Mouse (Mus musculus) urinary bladder, adult 18-20 months (tissue): ENCODE measurements around the gene Phc3.

Experiments
- DNase-seq, 2 experiments: peaks; one replicate each; pipeline ENCODE4 v3.0.0; 2022; ENCODE audit warnings: low spot score in 2 of 2, mixed read lengths in 2 of 2

The Phc3 gene

DNA sequence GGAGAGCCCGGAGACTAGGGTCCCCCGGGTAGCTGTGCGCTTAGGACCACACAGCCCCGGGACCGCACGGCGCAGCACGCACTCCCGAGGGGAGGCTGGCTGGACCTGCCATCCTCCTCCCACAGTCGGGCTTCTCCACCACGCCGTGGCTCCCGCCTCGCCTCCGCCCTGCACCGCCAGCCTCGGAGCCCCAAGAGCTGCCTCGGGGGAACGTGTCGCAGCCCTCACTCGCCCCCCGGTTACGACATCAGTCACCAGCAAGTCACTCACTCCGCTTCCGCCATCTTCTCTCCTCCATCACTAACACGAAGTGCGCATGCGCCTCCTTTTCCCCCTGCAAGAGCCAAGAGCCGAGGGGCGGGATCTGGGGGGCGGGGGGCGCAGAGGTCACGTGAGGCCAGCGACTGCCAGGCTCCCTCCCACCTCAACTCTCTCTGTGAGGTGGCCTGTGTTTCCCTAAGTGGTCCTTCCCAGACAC lies at the start of gene Phc3:
Gene Phc3 (minus strand): TSS at position 312 of the 478 bp plus-strand sequence.
- peak; percentile 82 for DNase-seq

DNA sequence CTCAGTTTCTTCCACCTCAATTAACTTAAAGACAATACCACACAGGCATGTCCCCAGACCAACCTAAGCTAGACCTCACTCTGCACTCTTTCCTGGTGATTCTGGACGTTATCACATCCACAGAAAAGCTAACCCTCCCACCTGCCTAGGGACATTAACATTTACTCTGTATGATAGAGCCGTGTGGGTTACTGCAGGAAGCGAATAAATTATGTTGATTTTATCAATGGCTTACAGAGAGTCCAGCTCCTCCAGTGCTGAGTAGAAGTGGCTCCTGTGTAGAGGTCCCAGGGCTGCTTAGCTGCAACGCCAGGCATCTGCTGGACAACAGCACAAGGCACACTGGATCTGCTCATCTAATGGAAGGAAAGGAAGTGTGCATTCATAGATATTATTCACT lies 48.4 kb upstream of the Phc3 start:
- DNase-seq: no peak

DNA sequence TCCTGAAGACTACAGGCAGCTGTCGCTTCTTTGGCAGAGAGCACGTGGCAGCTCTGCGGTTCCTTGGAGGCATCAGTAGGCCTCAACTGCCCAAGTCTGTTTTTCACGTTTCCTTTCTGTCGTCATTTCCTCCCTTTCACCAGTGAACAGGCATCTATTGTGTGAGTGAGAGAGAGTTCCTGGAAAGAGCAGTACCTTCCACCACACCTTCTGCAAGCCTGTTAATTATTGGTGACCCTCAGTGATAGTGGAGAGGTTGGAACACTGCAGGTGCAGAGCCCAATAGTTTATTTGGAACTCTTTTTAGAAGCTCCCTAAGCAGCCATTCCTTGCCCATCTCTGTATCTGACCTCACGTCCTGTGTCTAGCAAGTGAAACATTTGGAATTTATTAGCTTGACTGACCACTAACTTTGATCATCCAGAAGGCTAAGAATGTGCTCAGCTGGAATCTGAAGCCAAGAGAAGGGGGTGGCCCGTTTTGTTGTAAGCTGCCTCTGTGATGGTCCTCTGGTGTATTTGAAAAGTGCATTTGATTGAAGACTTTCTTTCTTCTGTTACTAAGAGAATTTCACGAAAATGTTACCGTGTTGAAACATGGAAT lies 47.5 kb upstream of the Phc3 start:
- no peak for DNase-seq

DNA sequence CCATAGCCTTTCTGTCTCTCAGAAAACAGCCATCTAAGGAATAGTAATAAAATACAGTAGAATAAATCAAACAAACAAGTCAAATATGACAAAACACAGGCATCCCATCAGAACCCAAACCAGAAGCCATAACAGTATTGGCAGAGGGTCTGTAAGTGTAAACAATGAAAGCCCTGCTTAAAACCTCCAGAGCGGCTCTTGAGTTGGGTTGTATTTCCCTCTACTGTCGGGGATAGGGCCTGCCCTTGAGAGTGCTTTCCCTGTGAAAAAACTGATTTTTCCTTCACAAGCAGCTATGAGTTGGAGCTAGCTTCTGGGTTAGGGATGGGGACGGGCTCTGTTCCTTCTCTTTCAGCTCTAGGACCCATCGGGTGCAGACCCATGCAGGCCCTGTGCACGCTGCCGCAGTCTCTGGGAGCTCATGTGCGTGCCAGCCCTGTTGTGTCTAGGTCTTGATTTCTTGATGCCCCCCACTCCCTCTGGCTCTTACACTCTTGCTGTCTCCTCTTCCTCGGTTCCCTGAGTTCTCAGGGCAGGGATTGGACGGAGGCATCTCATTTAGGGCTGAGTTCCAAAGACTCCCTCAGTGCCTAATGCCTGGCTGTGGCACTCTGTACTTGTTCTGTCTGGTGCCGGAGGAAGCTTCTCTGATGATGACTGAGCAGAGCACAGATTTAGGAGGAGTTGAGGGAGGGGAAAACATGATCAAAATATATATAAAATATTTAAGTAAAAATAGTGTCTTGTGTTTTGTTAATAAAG lies 46.6 kb upstream of the Phc3 start:
- DNase-seq: no peak

DNA sequence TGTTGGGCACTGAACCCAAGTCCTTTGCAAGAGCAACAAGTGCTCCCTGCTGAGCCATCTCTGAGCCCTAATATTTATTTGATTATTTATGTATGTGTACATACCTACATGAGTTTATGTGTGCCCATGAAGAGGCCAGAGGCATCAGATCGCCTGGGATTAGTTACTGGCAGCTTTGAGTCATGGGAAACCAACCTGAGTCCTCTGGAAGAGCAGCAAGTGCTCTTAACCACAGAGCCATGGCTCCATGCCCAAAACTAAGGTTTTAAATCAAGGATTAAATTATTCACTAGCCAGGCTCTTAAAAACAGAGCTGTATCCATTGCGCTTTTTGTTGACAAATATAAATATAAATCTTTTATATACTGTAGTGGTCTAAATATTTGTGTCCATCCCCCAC lies 45.2 kb upstream of the Phc3 start:
- DNase-seq: no peak

DNA sequence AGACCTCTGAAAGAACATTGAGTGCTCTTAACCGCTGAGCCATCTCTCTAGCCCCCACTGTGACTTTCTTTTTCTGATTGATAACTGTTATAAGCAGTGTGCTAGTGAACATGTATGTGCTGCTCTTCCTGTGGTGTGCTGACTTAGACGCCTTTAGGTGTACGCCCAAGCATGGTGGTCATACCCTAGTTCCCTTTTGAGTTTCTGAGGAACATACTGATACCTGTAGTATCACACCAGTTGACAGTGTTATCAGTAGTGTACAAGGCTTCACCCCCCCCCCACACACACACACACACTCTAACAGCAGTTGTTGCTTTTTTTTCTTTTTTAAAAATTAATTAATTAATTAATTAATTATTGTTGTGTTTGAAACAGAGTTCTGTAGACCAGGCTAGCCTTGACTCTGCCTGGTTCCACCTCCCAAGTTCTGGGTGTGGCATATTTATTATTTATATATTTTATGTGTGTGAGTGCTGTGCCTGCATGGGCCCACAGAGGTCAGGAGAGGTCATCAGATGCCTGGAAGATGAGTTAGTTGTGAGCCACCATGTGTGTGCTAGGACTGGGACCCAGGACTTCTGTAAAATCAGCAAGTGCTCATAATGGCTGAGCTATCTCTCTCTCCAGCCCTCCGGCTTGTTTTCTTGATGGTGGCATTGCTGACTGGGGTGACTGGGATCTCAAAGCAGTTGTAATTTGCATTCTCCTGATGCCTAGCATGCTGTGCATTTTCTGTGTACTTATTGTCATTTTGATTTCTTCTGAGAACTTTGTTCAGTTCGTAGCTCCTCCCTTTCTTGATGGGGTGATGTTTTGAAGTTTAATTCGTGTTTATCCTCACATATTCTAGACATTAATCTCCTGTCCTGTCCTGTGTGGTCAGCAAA lies 35.4 kb upstream of the Phc3 start:
- DNase-seq: no peak

DNA sequence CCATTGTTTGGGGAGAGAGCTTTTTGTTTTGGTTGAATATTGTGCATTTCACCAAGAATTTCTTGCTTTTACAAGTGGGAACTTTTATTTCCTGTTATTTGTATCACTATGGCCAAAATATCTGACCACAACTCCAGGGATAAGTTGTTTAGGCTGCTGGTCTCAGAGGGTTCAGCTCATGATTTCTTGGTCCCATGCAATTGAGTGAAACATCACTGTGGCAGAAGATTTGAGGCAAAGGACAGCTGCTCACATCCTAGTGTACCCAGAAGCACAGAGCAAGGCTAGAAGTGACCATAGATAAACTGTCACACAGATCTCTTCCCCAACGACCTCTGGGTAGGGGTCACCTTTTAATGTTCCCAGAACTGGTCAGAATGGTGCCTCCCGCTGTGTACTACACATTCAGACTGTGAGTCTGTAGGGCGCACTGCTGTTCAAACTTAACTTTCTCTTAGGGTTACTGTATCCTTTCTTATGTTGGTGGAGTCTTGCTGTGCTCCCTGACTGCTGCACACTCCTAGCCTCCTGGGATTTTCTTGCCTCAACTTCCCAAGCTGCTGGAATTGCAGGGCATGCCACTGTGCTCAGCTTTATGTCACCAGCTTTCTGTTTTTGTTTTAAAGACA lies 31.9 kb upstream of the Phc3 start:
- no peak for DNase-seq

DNA sequence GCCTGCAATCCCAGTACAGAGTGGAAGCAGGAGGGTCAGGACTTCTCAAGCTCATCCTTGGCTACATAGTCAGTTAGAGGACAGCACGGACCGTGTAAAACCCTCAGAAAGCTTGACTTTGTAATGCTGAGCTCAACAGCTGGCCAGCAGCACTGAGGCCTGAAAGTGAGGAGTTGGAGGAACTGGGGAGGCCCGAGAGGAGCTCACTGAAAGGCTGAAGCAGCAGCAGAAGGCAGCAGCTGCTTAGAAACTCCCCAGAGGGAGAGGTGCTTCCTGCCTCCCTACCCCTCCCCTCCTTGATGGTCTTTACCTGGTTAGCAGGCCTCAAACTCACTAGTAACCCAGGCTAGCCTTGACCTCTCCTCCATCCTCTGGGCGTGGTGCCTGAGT lies 30.8 kb upstream of the Phc3 start:
- DNase-seq: no peak

DNA sequence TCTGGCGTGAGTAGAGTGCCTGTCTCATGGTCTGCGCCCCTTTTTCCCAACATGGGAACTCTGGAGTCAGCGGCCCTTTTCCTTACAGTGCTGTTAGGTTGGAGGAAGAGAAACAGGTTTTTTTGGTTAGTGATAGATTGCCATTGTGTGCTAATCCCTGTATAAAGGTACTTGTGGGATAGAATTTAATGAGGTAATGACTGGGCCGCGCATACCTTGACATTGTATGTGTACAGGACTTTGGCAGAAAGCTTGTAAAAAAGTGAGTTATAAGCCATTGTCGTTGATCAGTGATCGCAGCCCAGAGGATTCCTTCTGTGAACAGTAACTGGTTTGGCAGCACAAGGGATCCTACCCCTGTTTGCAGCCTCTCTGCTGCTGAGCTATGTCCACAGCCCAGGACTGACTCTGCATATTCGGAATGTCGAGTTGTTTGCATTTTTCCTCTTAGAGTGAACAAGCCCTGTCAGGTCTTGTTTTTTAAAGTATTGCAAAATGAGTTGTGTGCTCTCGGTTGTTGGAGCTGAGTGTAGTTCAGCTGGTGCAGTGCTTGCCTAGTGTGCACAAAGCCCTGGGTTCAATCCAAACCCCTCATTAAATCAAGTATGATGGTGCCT lies 30.3 kb upstream of the Phc3 start:
- peak; percentile 33 to 65 for DNase-seq

DNA sequence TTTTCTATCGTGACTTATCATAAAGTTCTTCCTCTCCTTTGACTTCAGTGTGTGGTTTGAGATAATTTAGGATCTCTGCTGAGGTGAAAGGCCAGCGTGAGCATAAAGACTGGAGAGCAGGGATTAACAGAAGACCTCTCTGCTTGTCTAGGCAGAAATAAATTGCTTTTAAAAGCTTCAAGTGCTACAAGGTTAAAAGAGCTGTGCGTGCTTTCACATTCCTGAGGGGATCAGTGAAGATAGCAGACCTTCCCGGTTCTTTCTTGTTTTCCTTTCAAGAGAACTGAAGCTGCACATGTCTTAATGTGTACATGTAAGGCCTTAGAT lies 27.4 kb upstream of the Phc3 start:
- no peak for DNase-seq

DNA sequence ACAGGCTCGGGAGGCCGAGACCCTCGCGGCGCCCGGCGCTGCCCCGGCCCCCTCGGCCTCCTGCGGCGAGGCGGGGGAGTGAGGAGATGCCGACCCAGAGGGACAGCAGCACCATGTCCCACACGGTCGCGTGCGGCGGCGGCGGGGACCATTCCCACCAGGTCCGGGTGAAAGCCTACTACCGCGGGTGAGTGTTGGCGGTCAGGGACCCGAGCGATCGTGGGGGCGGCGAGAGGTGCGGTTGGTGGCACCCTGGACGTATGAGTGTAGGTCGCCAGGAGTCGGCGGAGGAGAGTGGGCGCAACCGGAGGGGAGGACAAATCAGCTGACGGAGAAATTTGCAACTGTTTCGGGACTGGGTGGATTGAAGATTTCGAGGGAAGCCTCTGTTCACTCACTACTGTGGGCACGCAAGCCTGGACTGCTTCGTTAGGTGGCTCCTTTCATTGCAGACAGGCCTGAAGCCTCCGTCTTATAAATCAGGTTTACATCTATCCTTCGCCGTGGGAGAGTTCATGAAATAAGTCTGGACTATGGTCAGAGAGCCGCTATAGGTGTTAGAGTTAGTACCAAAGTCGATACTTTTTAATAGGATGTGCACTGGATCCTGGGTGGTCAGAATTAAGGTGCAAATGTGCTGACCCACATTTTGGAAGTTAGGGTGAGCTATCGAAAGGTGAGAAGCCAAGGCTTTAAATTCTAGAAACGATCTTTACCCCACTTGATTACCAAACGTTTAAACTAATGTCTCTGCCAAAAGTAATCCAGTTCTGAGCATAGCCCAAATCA lies 26.9 kb upstream of the Phc3 start:
- DNase-seq: no peak

DNA sequence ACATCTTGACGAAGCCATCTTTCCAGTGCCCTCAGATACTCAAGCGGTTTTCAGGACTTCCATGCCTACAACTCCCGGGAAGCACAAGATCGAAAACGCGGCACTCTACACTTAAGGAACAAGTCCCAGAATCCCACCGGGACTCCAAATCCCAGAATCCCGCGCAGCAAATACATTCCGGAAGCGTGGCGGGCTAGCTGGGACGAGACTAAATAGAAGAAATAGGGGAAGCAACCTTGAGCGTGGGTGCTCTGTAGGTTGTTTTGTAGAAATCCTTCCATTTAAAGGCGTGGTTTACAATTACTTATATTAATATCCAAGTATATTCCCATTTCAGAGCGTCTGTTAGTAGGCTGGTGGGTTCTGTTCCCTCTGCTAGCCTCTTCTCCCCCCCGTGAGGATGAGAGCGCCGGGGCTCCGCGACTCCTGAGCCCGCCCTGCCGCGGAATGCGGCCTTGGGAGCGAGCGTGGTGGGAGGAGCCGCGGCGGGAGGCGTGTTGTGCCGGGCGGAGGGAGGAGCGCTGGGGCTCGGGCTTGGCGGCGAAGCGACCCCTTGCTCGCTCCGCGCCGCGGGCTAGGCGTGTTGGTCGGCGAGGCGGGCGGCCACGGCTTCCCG lies 26.2 kb upstream of the Phc3 start, which contains the start of gene Prkci:
Gene Prkci (plus strand): TSS at position 465 of the 616 bp plus-strand sequence.
- peak; percentile 91 to 93 for DNase-seq

DNA sequence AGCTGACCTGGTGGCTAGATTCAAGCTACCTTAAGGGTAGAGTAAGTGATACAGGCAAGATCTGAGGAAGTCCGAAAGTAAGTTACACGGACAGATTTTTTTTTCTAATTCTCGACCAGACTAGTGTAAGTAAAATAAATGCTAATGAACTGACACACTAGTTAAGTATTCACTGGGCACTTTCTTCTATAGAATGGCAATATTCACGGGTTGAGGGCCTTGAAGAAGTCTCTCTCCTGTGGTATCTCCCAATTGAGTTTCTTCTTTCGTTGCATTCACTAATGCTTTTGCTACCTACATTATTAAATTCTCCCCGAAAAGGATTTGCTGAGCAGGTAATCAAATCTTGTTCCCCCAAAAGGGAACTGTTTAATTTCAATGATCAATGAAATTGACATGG lies 25.6 kb upstream of the Phc3 start:
- DNase-seq: no peak

DNA sequence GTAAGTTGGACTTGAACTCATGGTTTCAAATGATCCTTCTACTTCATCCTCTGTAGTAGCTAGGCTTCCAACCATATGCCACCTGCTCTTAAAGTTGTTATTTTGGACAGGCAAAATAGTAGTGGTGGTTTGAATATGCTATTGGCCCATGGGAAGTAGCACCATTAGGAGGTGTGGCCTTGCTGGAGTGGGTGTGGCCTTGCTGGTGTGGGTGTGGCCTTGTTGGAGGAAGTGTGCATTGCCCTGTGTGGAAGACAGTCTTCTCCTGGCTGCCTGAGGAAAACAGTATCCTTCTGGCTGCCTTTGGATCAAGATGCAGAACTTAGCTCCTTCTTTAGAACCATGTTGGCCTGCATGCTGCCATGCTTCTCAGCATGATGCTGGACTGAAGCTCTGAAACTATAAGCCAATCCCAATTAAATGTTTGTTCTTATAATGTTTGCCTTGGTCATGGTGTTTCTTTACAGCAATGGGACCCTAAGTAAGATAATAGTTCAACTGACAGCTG lies 23.9 kb upstream of the Phc3 start:
- no peak for DNase-seq

DNA sequence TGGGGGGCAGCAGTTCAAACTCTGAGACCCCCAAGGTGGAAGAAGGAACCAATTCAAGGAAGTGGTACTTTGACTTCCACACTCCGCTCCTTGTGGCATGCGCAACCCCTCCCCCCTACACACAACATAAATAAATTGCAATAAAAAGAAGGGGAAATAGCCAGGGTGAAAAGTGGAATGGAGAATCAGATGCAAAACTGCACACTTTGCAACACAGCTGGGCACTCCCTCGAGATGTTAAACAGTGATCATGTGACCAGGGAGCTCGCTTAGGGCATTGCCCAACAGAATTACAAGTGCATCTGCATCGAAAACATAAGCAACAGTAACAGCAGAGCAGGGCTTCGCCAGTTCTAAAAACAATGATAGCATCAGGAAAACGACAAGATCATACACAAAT lies 22.9 kb upstream of the Phc3 start:
- DNase-seq: no peak

DNA sequence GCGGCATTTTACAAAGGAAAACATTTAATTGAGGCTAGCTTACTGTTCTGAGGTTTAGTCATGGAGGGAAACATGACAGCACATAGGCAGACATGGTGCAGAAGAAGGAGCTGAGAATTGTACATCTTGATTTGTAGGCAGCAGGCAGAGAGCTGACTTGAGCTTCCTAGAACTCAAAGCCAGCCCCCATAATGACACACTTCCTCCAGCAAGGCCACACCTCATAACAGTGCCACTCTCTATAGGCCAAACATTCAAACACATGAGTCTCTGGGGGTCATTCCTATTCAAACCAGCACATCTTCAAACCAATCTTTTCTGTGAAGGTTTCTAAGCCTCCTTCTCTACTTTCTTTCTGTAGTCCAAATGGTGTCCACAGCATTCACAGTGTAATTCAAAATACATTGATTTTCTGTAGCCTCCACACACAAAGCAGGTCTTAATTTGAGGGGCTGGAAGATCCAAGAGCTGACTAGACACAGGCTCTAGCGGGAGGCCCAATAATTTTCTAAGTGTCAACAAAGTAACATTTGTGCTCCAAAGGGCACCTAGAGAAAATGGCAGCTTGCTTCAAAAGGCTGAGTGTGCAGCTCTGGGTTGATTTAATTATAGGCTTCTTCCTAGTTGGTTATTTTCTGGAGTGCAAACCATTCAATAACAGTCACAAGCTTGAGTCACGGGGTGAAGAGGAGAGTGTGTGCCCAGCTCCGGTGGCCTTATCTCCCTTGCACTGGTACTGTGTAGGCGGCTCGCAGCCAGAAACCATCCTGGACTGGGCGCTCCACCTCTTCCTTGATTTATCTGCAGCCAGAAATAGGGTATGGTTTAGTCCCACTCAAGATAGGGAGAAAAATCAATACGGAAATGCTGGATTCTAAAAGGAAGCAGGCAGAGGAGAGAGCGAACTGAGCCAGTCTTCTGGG lies 18.4 kb upstream of the Phc3 start:
- DNase-seq: no peak

DNA sequence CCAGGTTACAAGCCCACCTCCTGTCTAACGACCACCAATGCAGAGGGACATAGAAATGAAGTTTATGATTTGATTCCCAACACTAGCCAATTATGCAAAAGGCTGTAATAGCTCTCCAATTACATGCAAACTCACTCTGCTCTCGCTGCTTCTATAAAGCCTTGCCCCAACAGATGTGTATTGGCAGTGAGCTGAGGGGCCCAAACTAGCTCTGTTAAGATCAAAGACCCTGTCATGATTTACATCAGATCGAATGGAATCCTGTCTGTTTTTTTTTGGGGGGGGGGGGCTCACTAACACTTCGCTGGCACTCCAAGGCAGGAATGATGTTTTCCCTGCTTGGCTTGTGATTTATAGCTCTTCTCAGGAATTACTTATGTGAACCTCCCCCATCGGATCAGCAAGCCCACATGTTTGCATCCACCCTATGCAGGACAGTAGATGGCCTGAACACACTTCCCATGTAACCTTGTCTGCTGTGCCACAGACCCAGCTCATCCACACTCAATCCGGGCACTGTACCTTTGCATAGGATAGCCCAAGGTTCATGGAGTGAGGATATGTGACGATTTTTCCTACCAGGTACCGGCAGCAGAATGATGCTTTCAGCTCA lies 13.8 kb upstream of the Phc3 start:
- no peak for DNase-seq

DNA sequence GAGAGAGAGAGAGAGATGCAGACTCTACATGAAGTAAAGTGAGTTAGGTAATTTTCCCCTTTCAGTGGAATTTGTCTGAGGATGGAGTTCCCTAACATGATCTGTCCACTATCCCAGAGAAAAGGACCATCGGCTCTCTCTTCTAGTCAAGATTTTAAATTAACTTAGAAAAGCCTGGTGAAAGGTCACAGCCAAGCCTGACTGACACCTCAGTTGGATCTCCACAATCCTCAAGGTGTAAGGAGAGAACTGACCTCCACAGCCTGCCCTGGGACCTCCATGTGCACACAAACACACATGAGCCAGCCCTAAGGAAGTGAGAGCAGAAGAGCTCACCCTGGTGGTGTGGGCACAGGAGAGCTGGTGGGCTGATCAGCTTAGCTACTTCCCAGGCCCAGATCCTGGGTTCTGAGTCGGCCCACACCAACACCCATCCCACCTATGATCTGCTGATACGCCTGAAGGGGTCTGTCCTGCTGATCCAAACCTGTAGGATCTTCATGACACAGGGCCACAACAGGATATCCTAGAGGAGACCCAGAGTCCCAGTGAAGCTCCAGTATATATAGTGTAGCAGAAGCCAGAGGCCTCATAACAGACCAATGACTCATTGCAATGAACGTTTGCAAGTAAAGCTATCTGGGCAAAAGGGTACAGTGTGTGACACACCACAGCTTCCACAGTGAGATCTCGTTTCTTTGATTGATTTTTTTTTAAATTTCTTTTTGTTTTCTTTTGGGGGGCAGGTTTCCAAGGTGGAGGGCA lies 12.6 kb upstream of the Phc3 start:
- DNase-seq: no peak
